Mouse (Mus musculus) limb, embryonic 14.5 days (tissue): ENCODE results near the gene Plekhg4. TPM values are rescaled to one million over a fixed set of nuclear protein-coding genes. Genes with fewer than 3 reads are reported as not detected.

Source experiments
- ATAC-seq: fragments of 200-750 bp; cut with Nextera tagmentation; 2 replicates; pipeline ENCODE4 v1.8.0; 2017; ENCODE audit warnings: low read depth, moderate number of reproducible peaks, moderate TSS enrichment; ENCODE audit not compliant: low FRiP score
- DNase-seq: peaks from one replicate; pipeline ENCODE4 v3.0.0-alpha.2; 2015; ENCODE audit warnings: low spot score
- H3K27ac ChIP-seq: fragments of 300-500 bp; sonication (generic); replicated peaks from 2 replicates; pipeline ENCODE4 v1.5.1; 2014; ENCODE audit warnings: low read depth, mild to moderate bottlenecking, low read length, moderate library complexity, mixed read lengths
- H3K27me3 ChIP-seq: fragments of 300-500 bp; sonication (generic); 2 replicates; pipeline ENCODE4 v1.6.1; 2014; ENCODE audit warnings: low read length, mixed read lengths; ENCODE audit not compliant: control insufficient read depth, insufficient read depth
- H3K36me3 ChIP-seq: fragments of 300-500 bp; sonication (generic); 2 replicates; pipeline ENCODE4 v1.6.1; 2014; ENCODE audit warnings: mild to moderate bottlenecking, low read length, moderate library complexity, mixed read lengths; ENCODE audit not compliant: control insufficient read depth, insufficient read depth
- H3K4me1 ChIP-seq: fragments of 300-500 bp; sonication (generic); 2 replicates; pipeline ENCODE4 v1.6.1; 2014; ENCODE audit warnings: antibody characterized with exemption, low read length, mixed read lengths; ENCODE audit not compliant: control insufficient read depth, insufficient read depth
- H3K4me2 ChIP-seq: fragments of 300-500 bp; sonication (generic); replicated peaks from 2 replicates; pipeline ENCODE4 v1.6.1; 2014; ENCODE audit warnings: low read depth, mild to moderate bottlenecking, low read length, moderate library complexity; ENCODE audit not compliant: severe bottlenecking
- H3K4me3 ChIP-seq: fragments of 300-500 bp; sonication (generic); replicated peaks from 2 replicates; pipeline ENCODE4 v1.5.1; 2014; ENCODE audit warnings: low read length
- H3K9ac ChIP-seq: fragments of 300-500 bp; sonication (generic); 2 replicates; pipeline ENCODE4 v1.6.1; 2014; ENCODE audit warnings: mild to moderate bottlenecking, low read depth, low read length, moderate library complexity; ENCODE audit not compliant: severe bottlenecking
- H3K9me3 ChIP-seq: fragments of 300-500 bp; sonication (generic); 2 replicates; pipeline ENCODE4 v1.6.1; 2016; ENCODE audit warnings: low read length; ENCODE audit not compliant: control insufficient read depth
- POLR2A ChIP-seq: fragments of 200-500 bp; IDR thresholded peaks from 2 replicates; pipeline ENCODE4 v1.8.0; 2012; ENCODE audit warnings: inconsistent platforms, mild to moderate bottlenecking, moderate library complexity, borderline replicate concordance; ENCODE audit not compliant: insufficient read depth, insufficient read length; ENCODE audit errors: extremely low read depth
- WGBS: fragments of 180-500 bp; shearing (Covaris S2); extraction: QIAGEN DNeasy Blood & Tissue Kit; methylation state at CpG from one replicate; pipeline ENCODE4 v1.1.7; 2014; 5-methylcytosine and 5-hydroxymethylcytosine counted together
- polyA plus RNA-seq, 2 experiments: library from polyadenylated mRNA; depleted of rRNA in 1 of 2; stranded (reverse) in 1 of 2; unstranded in 1 of 2; fragments of >200 nt; fragmentation: Nextera tagmentation in 1 of 2; extraction: Ambion mirVana in 1 of 2; gene quantifications; 2 replicates each; pipeline versions ENCODE4 v1.2.1 to v1.2.3; 2012 to 2014

Plekhg4 gene
- polyA plus RNA-seq, 2 experiments, result 1.2 to 3.9 TPM

DNA sequence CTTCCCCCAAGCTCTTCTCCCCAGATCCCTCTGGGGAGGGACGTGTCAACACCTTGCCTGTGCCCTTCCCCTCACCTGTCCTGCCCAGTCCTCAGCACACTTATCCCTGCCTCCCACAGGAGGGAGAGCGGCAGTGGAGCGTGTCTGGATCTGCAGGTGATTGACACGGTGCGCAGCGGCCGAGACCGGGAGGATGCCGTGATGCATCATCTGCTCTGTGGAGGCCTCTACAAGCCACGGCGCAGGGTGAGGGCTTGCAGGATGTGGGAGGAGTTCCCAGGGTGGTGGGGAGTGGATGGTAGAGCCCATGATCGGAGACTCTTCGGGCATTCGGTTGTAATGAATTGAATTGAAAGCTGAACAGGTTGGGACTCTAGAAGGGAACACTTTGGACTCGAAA is 13.9 kb upstream of the Plekhg4 start:
- 75% methylated on average over 15 of the region's 15 CpGs for WGBS
- Histone ChIP-seq H3K9me3 (no peaks in the 10 kb centered on the region), H3K27me3 (no peaks in the 10 kb centered on the region), H3K9ac (no peak overlapping the region), H3K27ac (no peak overlapping the region), H3K4me2 (no peak overlapping the region), H3K4me3 (no peak overlapping the region), H3K36me3 (peaks cover 37% of the 10 kb centered on the region), H3K4me1 (no peaks in the 10 kb centered on the region; the same call in 1 of the 2 replicates)
- DNase-seq (no peak), ATAC-seq (no peak)
- no peak for TF ChIP-seq POLR2A

DNA sequence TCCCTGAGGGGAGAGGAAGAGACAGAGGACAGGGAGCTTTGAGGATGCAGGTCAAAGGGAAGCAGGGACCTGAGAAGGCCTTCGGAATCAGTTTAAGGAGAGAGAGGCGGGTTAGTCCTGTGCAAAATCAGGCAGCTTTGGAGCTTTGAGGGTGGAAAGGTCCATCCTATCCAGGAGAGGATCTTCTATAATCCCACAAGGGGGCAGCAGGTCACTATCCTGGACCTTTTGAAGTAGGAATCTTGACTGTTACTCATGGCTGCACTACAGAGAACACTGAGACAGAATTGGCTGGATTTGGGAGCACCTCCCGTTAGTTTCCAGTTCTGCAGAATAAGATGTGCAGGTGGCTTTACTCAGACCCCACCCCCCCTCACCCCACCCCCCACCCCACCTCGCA is 13.4 kb upstream of the Plekhg4 start:
- Histone ChIP-seq H3K9me3 (no peaks in the 10 kb centered on the region), H3K4me2 (no peak overlapping the region), H3K4me3 (no peak overlapping the region), H3K27ac (no peak overlapping the region), H3K27me3 (no peaks in the 10 kb centered on the region), H3K36me3 (peaks cover 42% of the 10 kb centered on the region), H3K9ac (no peak overlapping the region), H3K4me1 (no peaks in the 10 kb centered on the region)
- DNase-seq (peak; percentile 71), ATAC-seq (no peak)
- WGBS, result 36% methylated on average over 4 of the region's 4 CpGs
- TF ChIP-seq POLR2A, result no peak

DNA sequence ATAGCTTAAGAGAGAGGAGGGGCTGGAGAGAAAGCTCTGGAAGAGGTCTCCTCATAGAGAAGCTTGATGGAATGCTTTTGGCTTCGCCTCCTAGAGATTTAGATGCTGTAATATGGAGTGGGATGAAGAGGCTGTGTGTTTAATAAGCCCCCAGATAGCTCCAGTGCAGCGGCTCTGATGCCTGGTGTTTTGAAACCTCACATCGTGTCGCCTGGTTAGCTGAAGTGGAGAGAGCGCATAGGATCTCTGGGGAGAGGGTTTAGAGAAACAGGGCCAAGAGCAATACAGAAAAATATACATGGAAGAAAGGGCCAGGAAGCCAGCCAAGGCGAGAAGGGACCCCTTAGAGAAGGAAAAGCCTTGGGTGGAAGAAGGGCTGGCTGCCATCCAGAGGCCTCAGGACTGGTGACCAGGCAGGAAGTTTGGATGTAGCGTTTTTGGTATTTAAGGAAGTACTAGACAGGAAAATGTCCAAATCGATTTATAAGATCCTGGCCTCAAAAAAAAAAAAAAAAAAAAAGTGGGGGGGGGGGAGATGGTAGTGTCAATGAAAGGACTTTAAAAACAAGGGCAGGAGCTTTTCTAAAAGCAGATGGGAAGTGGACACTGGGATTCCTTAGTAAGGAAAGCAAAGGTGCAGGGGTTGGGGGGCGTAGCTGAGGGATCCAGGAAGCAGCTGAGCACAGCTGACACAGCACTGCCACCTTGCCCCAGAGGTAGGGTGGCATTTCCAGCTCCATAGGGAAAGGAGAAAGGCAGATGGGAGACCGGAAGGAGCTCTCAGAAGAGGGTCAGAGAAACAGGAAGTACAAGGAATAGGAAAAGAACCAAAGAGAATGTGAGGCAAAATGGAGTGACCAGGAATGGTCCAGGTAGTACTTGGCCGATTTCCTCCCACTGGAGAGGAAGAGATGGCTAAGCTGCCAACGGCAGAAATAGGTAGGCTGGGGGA is 11.0 kb upstream of the Plekhg4 start:
- H3K4me2 ChIP-seq, result no peak overlapping the region
- H3K4me1 ChIP-seq, result no peaks in the 10 kb centered on the region
- no peak overlapping the region for H3K4me3 ChIP-seq
- no peaks in the 10 kb centered on the region for H3K9me3 ChIP-seq
- 62% methylated on average over 12 of the region's 12 CpGs for WGBS
- no peak for TF ChIP-seq POLR2A
- H3K27me3 ChIP-seq, result no peaks in the 10 kb centered on the region
- no peak overlapping the region for H3K27ac ChIP-seq
- DNase-seq (peak; percentile 60), ATAC-seq (peak; percentile 58)
- H3K9ac ChIP-seq, result no peak overlapping the region
- H3K36me3 ChIP-seq, result peaks cover 28% of the 10 kb centered on the region

DNA sequence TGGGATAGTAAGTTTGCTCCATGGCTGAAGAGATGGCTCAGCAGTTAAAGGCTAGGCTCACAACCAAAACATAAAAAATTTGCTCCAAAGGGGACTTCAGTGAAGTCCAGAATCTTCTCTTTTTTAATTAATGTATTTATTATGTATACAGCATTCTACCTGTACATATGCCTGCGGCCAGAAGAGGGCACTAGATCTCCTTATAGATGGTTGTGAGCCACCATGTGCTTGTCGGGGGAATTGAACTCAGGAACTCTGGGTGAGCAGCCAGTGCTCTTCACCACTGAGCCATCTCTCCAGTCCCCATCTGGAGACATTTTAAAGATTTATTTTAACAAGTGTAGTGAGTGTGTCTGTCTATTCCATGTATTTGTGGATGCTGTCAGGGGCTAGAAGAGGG is 6.0 kb upstream of the Plekhg4 start:
- no peak for TF ChIP-seq POLR2A

DNA sequence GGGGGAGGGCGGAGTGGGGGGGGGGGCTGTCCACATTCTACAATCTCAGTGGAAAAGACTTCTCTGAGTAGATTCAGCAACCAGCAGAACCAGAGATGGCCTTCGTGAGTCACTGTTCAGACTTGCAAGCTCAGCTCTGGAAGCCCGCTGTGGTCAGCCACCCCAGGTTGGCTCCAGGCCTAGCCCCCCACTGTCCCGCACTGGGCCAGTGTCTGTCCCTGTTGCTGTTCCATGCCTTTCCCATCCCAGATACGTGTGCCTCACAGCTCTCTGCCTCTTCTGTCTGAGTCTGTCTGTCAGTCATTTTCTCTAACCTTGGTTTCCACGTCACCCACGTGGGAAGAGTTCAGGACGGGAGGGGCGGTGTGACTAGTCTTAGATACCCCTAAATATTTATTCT is 601 bp upstream of the Plekhg4 start:
- ATAC-seq (no peak), DNase-seq (no peak)
- no peak for TF ChIP-seq POLR2A
- H3K4me2 ChIP-seq, result no peak overlapping the region
- no peak overlapping the region for H3K27ac ChIP-seq
- no peak overlapping the region for H3K4me3 ChIP-seq
- H3K27me3 ChIP-seq, result no peaks in the 10 kb centered on the region
- H3K36me3 ChIP-seq, result 0 out of 2 replicates have a peak, but pooled peaks cover 5% of the 10 kb centered on the region
- H3K9ac ChIP-seq, result no peak overlapping the region
- 78% methylated on average over 9 of the region's 9 CpGs for whole genome bisulfite sequencing
- peaks cover 4% of the 10 kb centered on the region; the same call in 1 of the 2 replicates for H3K9me3 ChIP-seq
- H3K4me1 ChIP-seq, result 0 out of 2 replicates have a peak, but pooled peaks cover 6% of the 10 kb centered on the region

More for the DNA sequence above, 6.0 kb upstream of the Plekhg4 start:
- Histone ChIP-seq H3K4me1 (no peaks in the 10 kb centered on the region), H3K4me3 (no peak overlapping the region), H3K36me3 (peaks cover 19% of the 10 kb centered on the region; the same call in 1 of the 2 replicates), H3K4me2 (no peak overlapping the region), H3K27ac (no peak overlapping the region), H3K9ac (no peak overlapping the region), H3K27me3 (no peaks in the 10 kb centered on the region), H3K9me3 (no peaks in the 10 kb centered on the region)
- ATAC-seq (no peak), DNase-seq (no peak)
- 69% methylated on average over 2 of the region's 2 CpGs for WGBS
